Mouse (Mus musculus): ENCODE measurements around the gene Cnnm2. TPM values are rescaled to one million over a fixed set of nuclear protein-coding genes. Genes with fewer than 3 reads are reported as not detected.
A peak's percentile ranks its signal among the peaks of the same experiment; 100 is the strongest.

Gene Cnnm2
- polyA plus RNA-seq, 1 experiment from 2014 or later, result 2.0 TPM

GRCm38 (mm10) chr19:46915406-46916080, 154.1 kb downstream of the Cnnm2 start:
- H3K27ac ChIP-seq (replicated peaks), result no peak overlapping the region
- no peak overlapping the region for H3K4me2 ChIP-seq (replicated peaks; ENCODE audit: low read depth)
- TF ChIP-seq EP300 (optimal IDR thresholded peaks at IDR 0.05), result no peak
- TF ChIP-seq CTCF (IDR thresholded peaks at IDR 0.05; ENCODE audit: low read depth), result no peak
- WGBS, result 73% methylated on average over 9 of the region's 9 CpGs
- H3K4me1 ChIP-seq (replicated peaks; ENCODE audit: control insufficient read depth, insufficient read depth), result no peaks in the 10 kb centered on the region
- ATAC-seq (ENCODE audit: low FRiP score, low TSS enrichment) (no peak), DNase-seq (ENCODE audit: low spot score) (no peak)
- no peak overlapping the region for H3K4me3 ChIP-seq (ENCODE audit: low read depth, low read length)
- H3K27me3 ChIP-seq (ENCODE audit: control insufficient read depth, insufficient read depth, low read length), result no peaks in the 10 kb centered on the region
- H3K9ac ChIP-seq (ENCODE audit: low read length), result no peak overlapping the region
- H3K36me3 ChIP-seq (ENCODE audit: control insufficient read depth, insufficient read depth, low read length), result no peaks in the 10 kb centered on the region
- no peaks in the 10 kb centered on the region for H3K9me3 ChIP-seq (ENCODE audit: control insufficient read depth, low read length)

GRCm38 (mm10) chr19:46920571-46920970, 159.2 kb downstream of the Cnnm2 start:
- no peak for TF ChIP-seq CTCF (IDR thresholded peaks at IDR 0.05; ENCODE audit: low read depth)
- no peak for TF ChIP-seq EP300 (optimal IDR thresholded peaks at IDR 0.05)
- Histone ChIP-seq H3K9ac (ENCODE audit: low read length) (no peak overlapping the region), H3K4me3 (ENCODE audit: low read depth, low read length) (no peak overlapping the region), H3K36me3 (ENCODE audit: control insufficient read depth, insufficient read depth, low read length) (no peaks in the 10 kb centered on the region), H3K9me3 (ENCODE audit: control insufficient read depth, low read length) (no peaks in the 10 kb centered on the region), H3K4me1 (replicated peaks; ENCODE audit: control insufficient read depth, insufficient read depth) (no peaks in the 10 kb centered on the region), H3K27me3 (ENCODE audit: control insufficient read depth, insufficient read depth, low read length) (no peaks in the 10 kb centered on the region), H3K4me2 (replicated peaks; ENCODE audit: low read depth) (no peak overlapping the region), H3K27ac (replicated peaks) (no peak overlapping the region)
- ATAC-seq (ENCODE audit: low FRiP score, low TSS enrichment) (no peak), DNase-seq (ENCODE audit: low spot score) (no peak)
- WGBS, result 71% methylated on average over 6 of the region's 6 CpGs

GRCm38 (mm10) chr19:46926357-46926756, 165.0 kb downstream of the Cnnm2 start:
- H3K4me2 ChIP-seq (replicated peaks; ENCODE audit: low read depth), result no peak overlapping the region
- H3K9me3 ChIP-seq (ENCODE audit: control insufficient read depth, low read length), result no peaks in the 10 kb centered on the region
- no peaks in the 10 kb centered on the region for H3K27me3 ChIP-seq (ENCODE audit: control insufficient read depth, insufficient read depth, low read length)
- no peak overlapping the region for H3K4me3 ChIP-seq (ENCODE audit: low read depth, low read length)
- DNase-seq (ENCODE audit: low spot score), result no peak
- no peak for ATAC-seq (ENCODE audit: low FRiP score, low TSS enrichment)
- TF ChIP-seq CTCF (IDR thresholded peaks at IDR 0.05; ENCODE audit: low read depth) (no peak), EP300 (optimal IDR thresholded peaks at IDR 0.05) (no peak)
- no peak overlapping the region for H3K9ac ChIP-seq (ENCODE audit: low read length)
- no peaks in the 10 kb centered on the region for H3K36me3 ChIP-seq (ENCODE audit: control insufficient read depth, insufficient read depth, low read length)
- 39% methylated on average over 4 of the region's 4 CpGs for WGBS
- H3K4me1 ChIP-seq (replicated peaks; ENCODE audit: control insufficient read depth, insufficient read depth), result no peaks in the 10 kb centered on the region
- H3K27ac ChIP-seq (replicated peaks), result no peak overlapping the region

GRCm38 (mm10) chr19:46926951-46927350, 165.6 kb downstream of the Cnnm2 start:
- TF ChIP-seq EP300 (optimal IDR thresholded peaks at IDR 0.05) (no peak), CTCF (IDR thresholded peaks at IDR 0.05; ENCODE audit: low read depth) (no peak)
- no peak overlapping the region for H3K9ac ChIP-seq (ENCODE audit: low read length)
- H3K4me1 ChIP-seq (replicated peaks; ENCODE audit: control insufficient read depth, insufficient read depth), result no peaks in the 10 kb centered on the region
- DNase-seq (ENCODE audit: low spot score), result no peak
- no peaks in the 10 kb centered on the region for H3K27me3 ChIP-seq (ENCODE audit: control insufficient read depth, insufficient read depth, low read length)
- 22% methylated on average over 5 of the region's 5 CpGs for WGBS
- ATAC-seq (ENCODE audit: low FRiP score, low TSS enrichment), result no peak; the same call in 1 of the 2 replicates
- no peak overlapping the region for H3K4me3 ChIP-seq (ENCODE audit: low read depth, low read length)
- H3K27ac ChIP-seq (replicated peaks), result no peak overlapping the region
- H3K4me2 ChIP-seq (replicated peaks; ENCODE audit: low read depth), result no peak overlapping the region
- no peaks in the 10 kb centered on the region for H3K9me3 ChIP-seq (ENCODE audit: control insufficient read depth, low read length)
- H3K36me3 ChIP-seq (ENCODE audit: control insufficient read depth, insufficient read depth, low read length), result no peaks in the 10 kb centered on the region

GRCm38 (mm10) chr19:46928136-46928535, 166.7 kb downstream of the Cnnm2 start:
- no peak for ATAC-seq (ENCODE audit: low FRiP score, low TSS enrichment)
- Histone ChIP-seq H3K9me3 (ENCODE audit: control insufficient read depth, low read length) (no peaks in the 10 kb centered on the region), H3K4me2 (replicated peaks; ENCODE audit: low read depth) (no peak overlapping the region), H3K4me3 (ENCODE audit: low read depth, low read length) (no peak overlapping the region), H3K9ac (ENCODE audit: low read length) (no peak overlapping the region), H3K27me3 (ENCODE audit: control insufficient read depth, insufficient read depth, low read length) (no peaks in the 10 kb centered on the region), H3K36me3 (ENCODE audit: control insufficient read depth, insufficient read depth, low read length) (no peaks in the 10 kb centered on the region), H3K27ac (replicated peaks) (no peak overlapping the region), H3K4me1 (replicated peaks; ENCODE audit: control insufficient read depth, insufficient read depth) (no peaks in the 10 kb centered on the region)
- no peak for DNase-seq (ENCODE audit: low spot score)
- TF ChIP-seq EP300 (optimal IDR thresholded peaks at IDR 0.05) (no peak), CTCF (IDR thresholded peaks at IDR 0.05; ENCODE audit: low read depth) (no peak)
- WGBS, result 42% methylated on average over 4 of the region's 4 CpGs

- DNase-seq (ENCODE audit: low spot score), result peak; percentile 62
- WGBS, result 32% methylated on average over 6 of the region's 6 CpGs
- Histone ChIP-seq H3K36me3 (ENCODE audit: control insufficient read depth, insufficient read depth, low read length) (no peaks in the 10 kb centered on the region), H3K27ac (replicated peaks) (no peak overlapping the region), H3K9me3 (ENCODE audit: control insufficient read depth, low read length) (no peaks in the 10 kb centered on the region), H3K4me1 (replicated peaks; ENCODE audit: control insufficient read depth, insufficient read depth) (no peaks in the 10 kb centered on the region), H3K9ac (ENCODE audit: low read length) (no peak overlapping the region), H3K4me3 (ENCODE audit: low read depth, low read length) (no peak overlapping the region), H3K27me3 (ENCODE audit: control insufficient read depth, insufficient read depth, low read length) (no peaks in the 10 kb centered on the region), H3K4me2 (replicated peaks; ENCODE audit: low read depth) (no peak overlapping the region)
- TF ChIP-seq EP300 (optimal IDR thresholded peaks at IDR 0.05) (no peak), CTCF (IDR thresholded peaks at IDR 0.05; ENCODE audit: low read depth) (no peak)
- no peak for ATAC-seq (ENCODE audit: low FRiP score, low TSS enrichment)
Measured at GRCm38 (mm10) chr19:46929044-46929587, 167.7 kb downstream of the Cnnm2 start.

Other genes with a start within 250 kb of the Cnnm2 start
- gene Arl3, start 188.4 kb upstream of the Cnnm2 start, polyA plus RNA-seq (2015; fragmentation: Nextera tagmentation; extraction: Ambion mirVana), result 39.6 and 41.6 TPM in 2 replicates
- 9.4 and 10.0 TPM in 2 replicates for gene Sfxn2, start 188.2 kb upstream of the Cnnm2 start, polyA plus RNA-seq (2015; fragmentation: Nextera tagmentation; extraction: Ambion mirVana)
- 31.2 and 32.9 TPM in 2 replicates for gene Wbp1l, start 162.5 kb upstream of the Cnnm2 start, polyA plus RNA-seq (2015; fragmentation: Nextera tagmentation; extraction: Ambion mirVana)
- 0.12 TPM in 1 of 2 replicates, not detected in the other for gene Cyp17a1, start 88.4 kb upstream of the Cnnm2 start, polyA plus RNA-seq (2015; fragmentation: Nextera tagmentation; extraction: Ambion mirVana)
- 15.6 and 17.0 TPM in 2 replicates for gene Borcs7, start 71.7 kb upstream of the Cnnm2 start, polyA plus RNA-seq (2015; fragmentation: Nextera tagmentation; extraction: Ambion mirVana)
- gene As3mt, start 54.1 kb upstream of the Cnnm2 start, polyA plus RNA-seq (2015; fragmentation: Nextera tagmentation; extraction: Ambion mirVana), result 17.0 and 17.7 TPM in 2 replicates

All from stomach, postnatal 0 days (tissue).